Mouse (Mus musculus) C2C12 (cell line): ENCODE results near the gene Gm12166. TPM values are rescaled to one million over a fixed set of nuclear protein-coding genes. Genes with fewer than 3 reads are reported as not detected.

Experiments
- H3K27me3 ChIP-seq: one replicate; pipeline ENCODE4 v1.6.1; 2011; ENCODE audit not compliant: control insufficient read depth, insufficient read depth, insufficient read length
- H3K36me3 ChIP-seq: one replicate; pipeline ENCODE4 v1.6.1; 2011; ENCODE audit not compliant: control insufficient read depth, insufficient read depth
- H3K4me3 ChIP-seq: one replicate; pipeline ENCODE4 v1.5.1; 2011; ENCODE audit warnings: mild to moderate bottlenecking, control low read depth; ENCODE audit not compliant: poor library complexity, insufficient read depth, severe bottlenecking
- H3K79me2 ChIP-seq: one replicate; pipeline ENCODE4 v1.6.1; 2011; ENCODE audit not compliant: control insufficient read depth, insufficient read depth
- H3K79me3 ChIP-seq: one replicate; pipeline ENCODE4 v1.6.1; 2011; ENCODE audit warnings: low read depth, control low read depth
- H3ac ChIP-seq: one replicate; pipeline ENCODE3; 2011; ENCODE audit warnings: low read depth; ENCODE audit not compliant: control insufficient read depth, insufficient read length
- CEBPB ChIP-seq: IDR thresholded peaks from one replicate; pipeline ENCODE4 v1.6.1; 2011; ENCODE audit warnings: low read depth, mild to moderate bottlenecking, control low read depth, moderate library complexity
- CTCF ChIP-seq: IDR thresholded peaks from one replicate; pipeline ENCODE4 v1.5.1; 2011; ENCODE audit not compliant: control insufficient read depth, insufficient read depth, insufficient read length
- FOSL1 ChIP-seq: IDR thresholded peaks from one replicate; pipeline ENCODE4 v1.8.0; 2011; ENCODE audit warnings: mild to moderate bottlenecking, low read length; ENCODE audit not compliant: poor library complexity, insufficient read depth, severe bottlenecking
- MAX ChIP-seq: IDR thresholded peaks from one replicate; pipeline ENCODE4 v1.6.1; 2011; ENCODE audit warnings: mild to moderate bottlenecking, control low read depth
- MYOD1 ChIP-seq: IDR thresholded peaks from one replicate; pipeline ENCODE4 v1.6.1; 2011; ENCODE audit warnings: low read depth; ENCODE audit not compliant: control insufficient read depth, insufficient read length
- MYOG ChIP-seq: IDR thresholded peaks from one replicate; pipeline ENCODE4 v1.6.1; 2011; ENCODE audit not compliant: control insufficient read depth, insufficient read length; ENCODE audit errors: extremely low read depth
- USF1 ChIP-seq: IDR thresholded peaks from one replicate; pipeline ENCODE4 v1.6.1; 2011; ENCODE audit warnings: low read depth, mild to moderate bottlenecking, control low read depth, moderate library complexity
- polyA plus RNA-seq: library from polyadenylated mRNA; unstranded; fragments of >200 nt; fragmentation: generic; extraction: Trizol; gene quantifications from one replicate; pipeline ENCODE4 v1.2.1, GENCODE M21; 2012; ENCODE audit warnings: missing spikeins

Gm12166 gene
- polyA plus RNA-seq, 1 experiment = 4.0 TPM

DNA sequence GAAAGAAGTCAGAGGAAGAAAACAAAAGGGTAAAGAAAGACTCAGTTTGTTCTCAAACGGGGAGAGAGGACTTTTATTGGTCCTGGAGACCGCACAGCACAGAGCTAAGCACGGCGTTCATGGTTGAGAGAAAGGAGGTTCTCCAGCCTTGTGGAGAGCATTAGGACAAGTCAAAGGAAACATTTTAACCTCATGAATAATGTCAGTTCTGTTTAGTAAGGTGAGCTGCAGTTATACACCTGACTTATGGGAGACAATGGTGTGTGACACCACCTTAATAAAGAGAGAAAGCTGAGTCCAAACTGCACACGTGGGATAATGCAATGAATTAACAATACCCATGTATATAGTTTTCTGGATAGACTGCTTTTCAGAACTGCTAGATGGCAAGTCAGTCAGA lies 7.3 kb downstream of the Gm12166 start:
- no peak overlapping the region for H3ac ChIP-seq
- H3K36me3 ChIP-seq = no peaks in the 10 kb centered on the region
- H3K27me3 ChIP-seq = no peaks in the 10 kb centered on the region
- no peaks in the 10 kb centered on the region for H3K79me3 ChIP-seq
- no peaks in the 10 kb centered on the region for H3K79me2 ChIP-seq
- TF ChIP-seq MYOD1 (no peak), MAX (no peak), USF1 (no peak), FOSL1 (no peak), MYOG (no peak), CEBPB (no peak), CTCF (no peak)
- H3K4me3 ChIP-seq = no peak overlapping the region

- H3K79me2 ChIP-seq = no peaks in the 10 kb centered on the region
- H3K4me3 ChIP-seq = no peak overlapping the region
- H3K27me3 ChIP-seq = no peaks in the 10 kb centered on the region
- H3K79me3 ChIP-seq = no peaks in the 10 kb centered on the region
- H3K36me3 ChIP-seq = no peaks in the 10 kb centered on the region
- no peak overlapping the region for H3ac ChIP-seq
- TF ChIP-seq MAX = no peak
- no peak for TF ChIP-seq CEBPB
- TF ChIP-seq USF1 = no peak
- no peak for TF ChIP-seq MYOD1
- no peak for TF ChIP-seq CTCF
- TF ChIP-seq MYOG = no peak
- no peak for TF ChIP-seq FOSL1
Measured at GRCm38 (mm10) chr11:46041607-46042267, 10.4 kb downstream of the Gm12166 start.

DNA sequence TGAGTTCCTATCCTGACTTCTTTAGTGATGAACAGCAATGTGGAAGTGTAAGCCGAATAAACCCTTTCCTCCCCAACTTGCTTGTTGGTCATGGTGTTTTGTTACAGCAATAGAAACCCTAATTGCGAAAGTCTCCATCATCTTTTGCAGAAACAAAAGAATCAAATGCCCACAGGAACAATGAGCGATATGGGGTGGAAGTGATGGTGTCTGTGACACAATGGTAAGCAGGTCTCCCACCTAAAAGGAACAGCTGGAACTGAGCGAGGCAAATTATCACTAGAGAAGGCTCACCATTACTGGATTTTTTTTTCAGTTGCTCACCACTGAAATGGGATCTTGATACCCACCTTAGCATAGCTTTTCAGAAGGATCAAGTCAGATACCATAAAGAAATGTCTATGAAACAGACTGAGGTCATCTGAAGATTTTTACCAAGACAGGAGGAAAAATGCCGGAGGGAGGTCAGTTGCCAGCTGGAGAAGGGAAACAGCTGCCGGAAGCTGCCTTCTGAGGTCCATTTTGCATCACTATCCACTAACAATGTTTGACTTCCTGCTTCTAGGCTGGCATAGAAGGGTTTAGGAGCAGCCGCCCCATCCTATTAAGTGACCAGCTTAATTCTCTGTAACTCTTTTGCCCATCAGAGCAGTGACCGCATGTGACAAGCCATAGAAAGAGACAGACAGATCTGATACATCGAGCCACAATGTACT lies 11.1 kb downstream of the Gm12166 start:
- no peak overlapping the region for H3ac ChIP-seq
- TF ChIP-seq FOSL1 (no peak), MYOD1 (no peak), MAX (no peak), CTCF (no peak), MYOG (no peak), USF1 (no peak), CEBPB (no peak)
- H3K27me3 ChIP-seq = no peaks in the 10 kb centered on the region
- no peaks in the 10 kb centered on the region for H3K79me3 ChIP-seq
- no peaks in the 10 kb centered on the region for H3K79me2 ChIP-seq
- no peaks in the 10 kb centered on the region for H3K36me3 ChIP-seq
- H3K4me3 ChIP-seq = no peak overlapping the region

DNA sequence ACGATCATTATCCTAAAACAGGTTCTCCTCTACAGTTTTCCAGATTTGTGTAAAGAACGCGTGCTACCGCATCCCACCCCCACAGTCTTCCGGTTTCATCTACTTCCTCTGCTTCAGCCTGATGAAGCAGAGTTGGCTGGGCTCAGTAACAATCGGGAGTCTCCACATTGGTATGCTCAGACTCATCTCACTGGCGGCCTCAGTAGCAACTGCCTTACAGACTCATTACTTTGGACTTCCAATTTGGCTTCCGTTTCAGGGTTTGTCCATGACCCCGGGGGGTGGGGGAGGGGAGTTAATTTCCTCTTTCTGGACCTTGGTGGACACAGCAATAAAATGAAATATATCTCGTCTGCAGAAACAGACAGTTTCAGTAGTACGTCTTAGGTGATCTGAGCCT lies 12.8 kb downstream of the Gm12166 start:
- no peak for TF ChIP-seq FOSL1
- no peak for TF ChIP-seq MYOD1
- no peak for TF ChIP-seq MYOG
- TF ChIP-seq CTCF = no peak
- TF ChIP-seq MAX = no peak
- no peak for TF ChIP-seq CEBPB
- TF ChIP-seq USF1 = no peak
- no peak overlapping the region for H3K4me3 ChIP-seq

GRCm38 (mm10) chr11:46038901-46039300 lies 13.2 kb downstream of the Gm12166 start:
- Histone ChIP-seq H3K4me3 (no peak overlapping the region), H3K36me3 (no peaks in the 10 kb centered on the region), H3ac (no peak overlapping the region), H3K79me2 (no peaks in the 10 kb centered on the region), H3K27me3 (no peaks in the 10 kb centered on the region), H3K79me3 (no peaks in the 10 kb centered on the region)
- no peak for TF ChIP-seq USF1
- TF ChIP-seq FOSL1 = no peak
- no peak for TF ChIP-seq MAX
- no peak for TF ChIP-seq MYOG
- TF ChIP-seq CTCF = no peak
- no peak for TF ChIP-seq MYOD1
- TF ChIP-seq CEBPB = no peak

More for the DNA sequence above, 12.8 kb downstream of the Gm12166 start:
- no peaks in the 10 kb centered on the region for H3K79me3 ChIP-seq
- no peaks in the 10 kb centered on the region for H3K36me3 ChIP-seq
- H3ac ChIP-seq = no peak overlapping the region
- H3K27me3 ChIP-seq = no peaks in the 10 kb centered on the region
- no peaks in the 10 kb centered on the region for H3K79me2 ChIP-seq

GRCm38 (mm10) chr11:46036374-46036773 lies 15.7 kb downstream of the Gm12166 start:
- no peak overlapping the region for H3K4me3 ChIP-seq
- H3K79me2 ChIP-seq = no peaks in the 10 kb centered on the region
- no peaks in the 10 kb centered on the region for H3K27me3 ChIP-seq
- no peaks in the 10 kb centered on the region for H3K79me3 ChIP-seq
- H3ac ChIP-seq = no peak overlapping the region
- no peak for TF ChIP-seq MYOG
- no peak for TF ChIP-seq USF1
- no peak for TF ChIP-seq CTCF
- TF ChIP-seq MAX = no peak
- no peak for TF ChIP-seq FOSL1
- no peak for TF ChIP-seq MYOD1
- TF ChIP-seq CEBPB = no peak
- no peaks in the 10 kb centered on the region for H3K36me3 ChIP-seq
